Mouse (Mus musculus) lung, adult 10 weeks (tissue): ENCODE measurements around the gene Tspyl1. TPM values are rescaled to one million over a fixed set of nuclear protein-coding genes. Genes with fewer than 3 reads are reported as not detected.

ENCODE experiments used
- polyA plus RNA-seq: library from polyadenylated mRNA; stranded (reverse); fragments of 350-450 nt; fragmentation: Illumina TruSeq; extraction: RNeasy Lipid Tissue Mini Kit (QIAGEN cat#74804); gene quantifications from one replicate; pipeline ENCODE4 v1.2.3, GENCODE M21; 2014; ENCODE audit warnings: low read depth, low replicate concordance; ENCODE audit not compliant: insufficient read depth

The Tspyl1 gene
- polyA plus RNA-seq, result 34.0 TPM

GRCm38 (mm10) chr10:34281962-34282388 is at the start of gene Tspyl1:
TSS of gene Tspyl1 (plus strand) at chr10:34282190.

DNA sequence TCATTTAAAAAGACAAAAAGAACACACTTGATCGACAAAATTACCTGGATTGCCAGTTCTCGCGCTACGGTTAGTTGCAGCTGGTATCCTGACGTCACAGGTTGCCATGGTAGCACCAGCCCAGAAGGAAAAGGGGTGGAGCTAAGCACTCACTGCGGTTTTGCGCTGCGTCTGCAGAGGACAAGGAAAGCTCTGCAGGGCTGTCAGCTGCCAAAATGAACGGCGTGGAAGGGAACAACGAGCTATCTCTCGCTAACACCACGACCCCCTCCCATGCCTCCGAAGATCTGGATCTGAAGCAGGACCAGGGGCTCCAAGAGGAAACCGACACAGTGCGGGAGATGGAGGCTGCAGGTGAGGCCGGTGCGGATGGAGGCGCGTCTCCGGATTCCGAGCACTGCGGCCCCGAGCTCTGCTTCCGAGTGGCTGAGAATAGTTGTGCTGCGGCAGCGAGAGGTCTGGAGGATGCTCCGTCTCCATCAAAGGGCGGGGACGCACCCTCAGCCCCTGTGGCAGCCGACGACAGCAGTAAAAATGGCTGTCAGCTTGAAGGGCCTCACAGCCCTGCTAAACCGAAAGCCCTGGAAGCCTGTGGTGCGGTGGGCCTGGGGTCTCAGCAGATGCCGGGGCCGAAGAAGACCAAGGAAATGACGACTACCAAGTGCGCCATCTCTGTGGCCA is 15.4 kb downstream of the Tspyl1 start, which contains the start of gene Tspyl4:
Tspyl4 (plus strand) TSS at position 144 of the 681 bp plus-strand sequence.

Other genes starting within 250 kb of the Tspyl1 start
- gene Trappc3l, start 244.6 kb upstream of the Tspyl1 start, polyA plus RNA-seq, result not detected
- gene Calhm4, start 237.9 kb upstream of the Tspyl1 start, polyA plus RNA-seq, result not detected
- 2.4 TPM for gene Calhm5, start 185.7 kb upstream of the Tspyl1 start, polyA plus RNA-seq
- gene Calhm6, start 154.2 kb upstream of the Tspyl1 start, polyA plus RNA-seq, result 1.9 TPM
- 8.7 TPM for gene Dse, start 74.5 kb upstream of the Tspyl1 start, polyA plus RNA-seq
- 21.4 TPM for gene Tspyl4, start 15.3 kb downstream of the Tspyl1 start, polyA plus RNA-seq
- gene Col10a1, start 107.8 kb downstream of the Tspyl1 start, polyA plus RNA-seq, result not detected
- gene Nt5dc1, start 136.4 kb downstream of the Tspyl1 start, polyA plus RNA-seq, result 9.6 TPM
- 2.1 TPM for gene Frk, start 201.2 kb downstream of the Tspyl1 start, polyA plus RNA-seq